Mouse (Mus musculus) intestine, embryonic 14.5 days (tissue): ENCODE measurements around the gene Tefm. TPM values are rescaled to one million over a fixed set of nuclear protein-coding genes. Genes with fewer than 3 reads are reported as not detected.
A peak's percentile ranks its signal among the peaks of the same experiment; 100 is the strongest.

Source experiments
- ATAC-seq: fragments of 200-750 bp; cut with Nextera tagmentation; replicated peaks from 2 replicates; pipeline ENCODE4 v1.8.0; 2017; ENCODE audit warnings: low read depth, moderate number of reproducible peaks, moderate TSS enrichment, moderate library complexity; ENCODE audit not compliant: low FRiP score, low TSS enrichment
- DNase-seq: peaks from one replicate; pipeline ENCODE4 v3.0.0-alpha.2; 2018; ENCODE audit warnings: low spot score
- H3K27ac ChIP-seq: fragments of 300-500 bp; sonication (generic); 2 replicates; pipeline ENCODE4 v1.5.1; 2014; ENCODE audit warnings: low read depth, mild to moderate bottlenecking, control low read depth
- H3K27me3 ChIP-seq: fragments of 300-500 bp; sonication (generic); replicated peaks from 2 replicates; pipeline ENCODE4 v1.6.1; 2014; ENCODE audit warnings: low read length, control low read depth; ENCODE audit not compliant: control insufficient read depth, insufficient read depth
- H3K36me3 ChIP-seq: fragments of 300-500 bp; sonication (generic); 2 replicates; pipeline ENCODE4 v1.6.1; 2014; ENCODE audit warnings: low read length, control low read depth; ENCODE audit not compliant: control insufficient read depth, insufficient read depth
- H3K4me1 ChIP-seq: fragments of 300-500 bp; sonication (generic); replicated peaks from 2 replicates; pipeline ENCODE4 v1.6.1; 2014; ENCODE audit warnings: low read length, control low read depth, mixed read lengths; ENCODE audit not compliant: control insufficient read depth, insufficient read depth
- H3K4me2 ChIP-seq: fragments of 300-500 bp; sonication (generic); 2 replicates; pipeline ENCODE4 v1.6.1; 2014; ENCODE audit warnings: low read length
- H3K4me3 ChIP-seq: fragments of 300-500 bp; sonication (generic); 2 replicates; pipeline ENCODE4 v1.5.1; 2014; ENCODE audit warnings: low read depth, low read length, control low read depth, mixed read lengths
- H3K9ac ChIP-seq: fragments of 300-500 bp; sonication (generic); 2 replicates; pipeline ENCODE4 v1.6.1; 2014; ENCODE audit warnings: mild to moderate bottlenecking, low read length
- H3K9me3 ChIP-seq: fragments of 300-500 bp; sonication (generic); 2 replicates; pipeline ENCODE4 v1.6.1; 2016; ENCODE audit warnings: low read length, control low read depth; ENCODE audit not compliant: control insufficient read depth
- WGBS: fragments of 180-500 bp; shearing (Covaris S2); extraction: QIAGEN DNeasy Blood & Tissue Kit; methylation state at CpG from one replicate; pipeline ENCODE4 v1.1.7; 2014; 5-methylcytosine and 5-hydroxymethylcytosine counted together
- polyA plus RNA-seq: library from polyadenylated mRNA; unstranded; fragments of >200 nt; fragmentation: Nextera tagmentation; extraction: Ambion mirVana; gene quantifications from 2 replicates; pipeline ENCODE4 v1.2.1, GENCODE M21; 2014

The Tefm gene
- polyA plus RNA-seq, 1 experiment from 2014 or later = 29.3 TPM

DNA sequence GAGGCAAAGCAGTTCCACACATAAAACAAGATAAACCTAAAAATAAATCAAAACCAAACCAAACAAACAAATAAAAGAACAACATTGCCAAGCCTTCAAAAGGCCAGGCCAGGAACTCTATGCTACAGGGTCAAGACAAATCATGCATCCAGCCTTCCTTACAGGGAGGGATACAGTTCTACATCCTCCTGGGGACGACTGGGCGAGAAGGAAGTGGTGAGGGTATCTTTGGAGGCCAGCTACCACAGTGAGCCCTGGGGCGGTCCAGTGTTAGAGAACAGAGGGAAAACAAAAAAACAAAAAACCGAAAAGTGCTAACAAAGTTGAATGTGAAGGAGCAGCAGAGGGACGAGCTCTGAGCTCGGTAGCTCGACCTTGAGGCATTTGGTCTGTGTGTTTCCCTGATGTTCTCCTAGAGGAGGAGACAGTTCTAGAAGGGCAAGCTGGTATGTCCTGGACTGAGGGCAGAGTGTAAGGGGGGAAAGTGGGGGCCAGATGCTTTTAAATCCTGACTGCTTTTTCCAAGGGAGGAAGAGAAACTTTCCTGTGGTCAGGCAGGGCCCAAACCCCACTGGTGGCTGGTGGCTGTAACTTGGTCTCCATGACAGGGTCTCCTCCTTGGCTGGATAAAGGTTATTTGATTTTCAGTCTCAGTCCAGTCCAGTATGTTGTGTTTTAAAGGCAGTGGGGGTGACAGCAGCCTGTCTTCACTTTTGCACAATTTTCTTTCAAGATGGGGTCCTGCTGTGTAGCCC, 21.6 kb upstream of the Tefm start:
- no peaks in the 10 kb centered on the region for H3K9me3 ChIP-seq
- H3K36me3 ChIP-seq = no peaks in the 10 kb centered on the region
- ATAC-seq (no peak), DNase-seq (no peak)
- no peaks in the 10 kb centered on the region for H3K27me3 ChIP-seq
- H3K4me2 ChIP-seq = no peak overlapping the region
- H3K27ac ChIP-seq = no peak overlapping the region
- no peaks in the 10 kb centered on the region for H3K4me1 ChIP-seq
- H3K9ac ChIP-seq = no peak overlapping the region
- no peak overlapping the region for H3K4me3 ChIP-seq
- 68% methylated on average over 7 of the region's 7 CpGs for WGBS

DNA sequence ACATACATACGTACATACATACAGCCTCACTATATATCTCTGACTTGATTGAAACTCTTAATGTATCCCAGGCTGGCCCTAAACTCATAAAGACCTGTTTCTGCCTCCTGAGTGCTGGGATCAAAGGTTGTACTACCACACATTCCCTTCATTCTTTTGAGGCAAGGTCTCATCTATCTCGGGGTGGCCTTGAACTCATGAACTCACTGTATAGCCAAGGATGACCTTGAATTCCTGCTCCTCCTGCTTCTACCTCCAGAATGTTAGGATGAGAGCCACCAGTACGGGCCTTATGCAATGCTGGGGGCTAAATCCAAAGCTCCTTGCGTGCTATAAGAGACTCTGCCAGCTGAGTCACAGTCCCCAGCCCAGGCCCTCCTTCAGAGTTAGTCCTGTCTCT, 19.1 kb upstream of the Tefm start:
- Histone ChIP-seq H3K4me3 (no peak overlapping the region), H3K9me3 (no peaks in the 10 kb centered on the region), H3K27ac (no peak overlapping the region), H3K9ac (no peak overlapping the region), H3K27me3 (peaks cover 2% of the 10 kb centered on the region; the same call in 1 of the 2 replicates), H3K4me2 (no peak overlapping the region), H3K4me1 (no peaks in the 10 kb centered on the region), H3K36me3 (no peaks in the 10 kb centered on the region)
- DNase-seq (no peak), ATAC-seq (no peak)
- 79% methylated on average over 4 of the region's 4 CpGs for WGBS

DNA sequence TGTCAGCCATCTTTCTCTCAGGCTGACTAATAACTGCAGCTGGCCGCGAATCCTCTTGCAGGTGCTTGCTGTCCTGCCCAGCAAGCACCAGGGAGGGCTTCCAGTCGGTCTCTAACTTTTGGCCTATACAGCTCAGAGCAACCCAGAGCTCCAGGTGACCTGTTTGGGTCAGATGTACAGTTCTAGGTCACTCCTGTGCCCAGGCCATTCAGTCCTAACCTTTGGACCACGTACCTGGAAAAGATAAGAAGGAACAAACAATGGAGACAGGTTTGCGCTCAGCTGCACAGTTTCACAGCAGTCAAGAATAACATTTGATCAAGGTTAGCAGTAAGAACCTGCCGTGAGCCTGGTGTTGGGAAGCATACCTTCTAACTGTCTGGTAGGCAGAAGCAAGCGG, 17.0 kb upstream of the Tefm start:
- Histone ChIP-seq H3K4me2 (no peak overlapping the region), H3K27me3 (peaks cover 22% of the 10 kb centered on the region), H3K27ac (no peak overlapping the region), H3K36me3 (no peaks in the 10 kb centered on the region), H3K9ac (no peak overlapping the region), H3K9me3 (no peaks in the 10 kb centered on the region), H3K4me3 (no peak overlapping the region), H3K4me1 (no peaks in the 10 kb centered on the region)
- DNase-seq (no peak), ATAC-seq (no peak)
- 72% methylated on average over 7 of the region's 7 CpGs for WGBS

DNA sequence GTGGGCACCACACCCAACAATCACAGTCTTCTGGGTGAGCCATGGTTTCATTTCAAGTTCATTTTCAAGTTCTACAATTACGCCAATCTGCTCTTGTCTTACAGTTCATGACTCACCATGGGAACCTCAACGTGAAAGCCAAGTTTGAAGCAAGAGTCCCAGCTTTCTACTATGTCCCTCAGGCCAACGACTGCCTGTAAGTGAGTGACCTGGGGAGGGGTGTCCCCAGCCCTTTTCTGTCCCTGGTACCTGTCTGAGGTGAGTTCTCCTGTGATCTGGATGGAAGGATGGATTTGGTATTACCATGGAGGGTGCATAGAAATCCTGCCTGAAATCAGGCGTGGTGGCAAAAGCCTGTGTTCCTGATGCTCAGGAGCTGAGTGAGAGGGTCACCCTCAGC, 14.9 kb upstream of the Tefm start:
- Histone ChIP-seq H3K4me2 (no peak overlapping the region), H3K9ac (no peak overlapping the region), H3K4me3 (no peak overlapping the region), H3K27ac (no peak overlapping the region), H3K27me3 (peaks cover 29% of the 10 kb centered on the region), H3K4me1 (no peaks in the 10 kb centered on the region), H3K9me3 (no peaks in the 10 kb centered on the region), H3K36me3 (no peaks in the 10 kb centered on the region)
- 83% methylated on average over 4 of the region's 4 CpGs for WGBS
- ATAC-seq = no peak
- DNase-seq = no peak

DNA sequence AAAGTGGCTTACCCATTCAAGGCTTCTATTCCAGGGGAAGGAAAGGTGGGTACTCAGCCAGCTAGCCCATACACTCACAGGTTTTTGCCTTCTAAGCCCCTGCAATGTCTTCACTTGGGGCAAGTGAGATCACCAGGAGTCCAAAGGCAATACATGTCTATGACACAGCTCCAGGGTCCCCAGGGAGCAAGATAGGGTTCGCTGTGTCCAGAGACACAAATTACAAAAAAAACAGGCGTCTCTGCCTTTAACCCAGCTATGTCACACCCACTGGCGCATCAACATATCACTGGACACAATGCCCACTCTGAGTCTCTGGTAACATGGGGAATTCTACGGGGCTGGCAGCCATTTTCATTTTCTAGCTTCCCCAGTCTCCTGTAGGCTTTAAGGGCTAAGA, 14.0 kb upstream of the Tefm start:
- H3K27me3 ChIP-seq = peaks cover 29% of the 10 kb centered on the region
- H3K9ac ChIP-seq = no peak overlapping the region
- no peaks in the 10 kb centered on the region for H3K36me3 ChIP-seq
- no peaks in the 10 kb centered on the region for H3K4me1 ChIP-seq
- ATAC-seq (no peak), DNase-seq (no peak)
- H3K9me3 ChIP-seq = no peaks in the 10 kb centered on the region
- WGBS = 83% methylated on average over 4 of the region's 4 CpGs
- H3K27ac ChIP-seq = no peak overlapping the region
- no peak overlapping the region for H3K4me3 ChIP-seq
- H3K4me2 ChIP-seq = no peak overlapping the region

GRCm38 (mm10) chr11:80155541-80155940, 13.6 kb upstream of the Tefm start:
- Histone ChIP-seq H3K4me3 (no peak overlapping the region), H3K9ac (no peak overlapping the region), H3K36me3 (no peaks in the 10 kb centered on the region), H3K4me2 (no peak overlapping the region), H3K27ac (no peak overlapping the region), H3K9me3 (no peaks in the 10 kb centered on the region), H3K27me3 (peaks cover 29% of the 10 kb centered on the region), H3K4me1 (no peaks in the 10 kb centered on the region)
- WGBS = 80% methylated on average over 8 of the region's 8 CpGs
- DNase-seq (no peak), ATAC-seq (no peak)

DNA sequence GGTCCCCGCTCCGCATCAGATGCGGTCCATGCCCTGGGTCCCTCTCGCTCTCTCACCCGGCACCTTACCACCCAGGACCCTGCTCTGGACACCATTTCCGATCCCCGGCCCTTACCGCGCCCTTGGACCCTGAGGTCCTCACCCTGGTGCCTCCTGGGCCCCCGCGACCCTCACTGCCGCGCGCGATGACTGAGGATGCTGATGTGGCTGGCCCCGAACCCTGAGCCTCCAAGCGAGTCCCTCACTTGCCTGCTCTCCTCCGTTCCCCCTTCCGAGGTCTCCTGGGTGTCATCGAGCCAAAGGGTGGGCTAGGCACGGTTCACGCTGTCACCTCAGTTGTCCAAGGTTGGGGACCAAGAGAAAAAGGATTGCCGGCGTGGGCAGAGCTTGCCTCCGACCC, 12.5 kb upstream of the Tefm start:
- Histone ChIP-seq H3K27me3 (peaks cover 29% of the 10 kb centered on the region), H3K4me1 (no peaks in the 10 kb centered on the region), H3K36me3 (no peaks in the 10 kb centered on the region), H3K4me3 (peak overlapping the region; percentile 48), H3K9me3 (no peaks in the 10 kb centered on the region), H3K27ac (no peak overlapping the region), H3K9ac (peak overlapping the region; percentile 25; the same call in 1 of the 2 replicates), H3K4me2 (peak overlapping the region; percentile 71)
- ATAC-seq (no peak), DNase-seq (no peak)
- WGBS = 27% methylated on average over 25 of the region's 25 CpGs

DNA sequence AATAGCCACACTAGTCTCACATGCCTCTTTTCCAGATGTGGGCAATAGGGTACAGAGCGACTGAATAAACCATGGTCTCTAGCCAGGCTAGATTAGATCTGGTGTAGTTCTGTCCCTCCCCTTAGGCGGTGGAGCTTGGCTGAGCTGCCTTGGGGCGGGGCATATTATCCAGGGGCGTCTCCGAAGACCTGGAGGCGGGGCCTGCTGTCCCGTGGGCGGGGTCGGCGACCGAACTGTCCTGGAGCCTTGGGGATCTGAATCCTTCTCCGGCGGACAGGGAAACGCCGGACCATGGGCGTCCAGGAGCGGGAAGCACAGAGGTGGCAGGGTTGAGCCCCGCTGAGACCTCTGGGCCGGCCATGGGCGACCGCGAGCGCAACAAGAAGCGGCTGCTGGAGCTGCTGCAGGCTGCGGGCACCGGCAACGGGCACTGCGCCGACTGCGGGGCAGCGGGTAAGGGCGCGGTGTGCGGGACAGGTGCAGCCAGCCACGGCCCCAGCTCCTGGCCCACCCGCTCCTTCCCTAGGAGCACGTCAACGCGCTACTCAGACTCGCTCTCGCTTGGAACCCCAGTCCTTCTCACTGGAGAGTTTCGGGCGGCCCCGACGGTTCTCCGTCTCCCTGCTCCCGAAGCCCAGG, 12.0 kb upstream of the Tefm start, which contains the start of gene Adap2:
Gene Adap2 (plus strand): TSS at position 249 of the 639 bp plus-strand sequence.
- WGBS = 1% methylated on average over 47 of the region's 47 CpGs

DNA sequence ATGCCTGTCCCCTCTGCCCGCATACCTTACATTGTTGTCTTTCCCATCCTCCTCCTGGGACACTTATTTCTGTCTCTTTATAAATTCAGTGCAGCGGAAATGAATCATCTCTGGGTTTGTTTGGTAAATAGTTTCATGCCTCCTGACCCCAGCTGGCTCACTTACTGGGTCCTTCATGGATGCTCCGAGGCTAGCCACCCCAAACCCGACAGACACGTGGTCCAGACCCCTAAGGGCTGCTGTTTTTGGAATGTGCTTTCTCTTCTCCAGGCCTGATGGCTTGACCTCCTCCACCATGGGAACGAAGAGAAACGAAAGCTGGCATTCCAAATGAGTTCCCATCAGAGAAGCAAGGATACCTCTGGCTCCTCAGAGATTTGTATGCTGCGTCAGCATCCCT, 10.4 kb upstream of the Tefm start:
- DNase-seq (no peak), ATAC-seq (no peak)
- no peak overlapping the region for H3K4me2 ChIP-seq
- no peak overlapping the region for H3K9ac ChIP-seq
- no peak overlapping the region for H3K27ac ChIP-seq
- H3K4me1 ChIP-seq = no peaks in the 10 kb centered on the region
- H3K4me3 ChIP-seq = no peak overlapping the region
- no peaks in the 10 kb centered on the region for H3K36me3 ChIP-seq
- 61% methylated on average over 8 of the region's 8 CpGs for WGBS
- no peaks in the 10 kb centered on the region for H3K9me3 ChIP-seq
- peaks cover 29% of the 10 kb centered on the region for H3K27me3 ChIP-seq

More for the DNA sequence above, 12.0 kb upstream of the Tefm start, which contains the start of gene Adap2:
- no peaks in the 10 kb centered on the region for H3K36me3 ChIP-seq
- ATAC-seq (peak; percentile 85), DNase-seq (peak; percentile 93)
- H3K4me2 ChIP-seq = peak within 1 kb of the TSS; percentile 71
- H3K27ac ChIP-seq = no peak within 1 kb of the TSS
- peaks cover 29% of the 10 kb centered on the region for H3K27me3 ChIP-seq
- peak within 1 kb of the TSS; percentile 25 for H3K9ac ChIP-seq
- H3K9me3 ChIP-seq = no peaks in the 10 kb centered on the region
- H3K4me3 ChIP-seq = peak within 1 kb of the TSS; percentile 48
- H3K4me1 ChIP-seq = no peaks in the 10 kb centered on the region
